Mouse (Mus musculus): ENCODE data around the gene Ak4. TPM values are rescaled to one million over a fixed set of nuclear protein-coding genes. Genes with fewer than 3 reads are reported as not detected.
"Not testable (repeated sequence)": the region's sequence is repeated elsewhere in the genome, so short reads cannot be mapped to it uniquely, and the experiment has no call there.

Ak4 gene
- polyA plus RNA-seq, 2 experiments, result 3.5 to 6.5 TPM

DNA sequence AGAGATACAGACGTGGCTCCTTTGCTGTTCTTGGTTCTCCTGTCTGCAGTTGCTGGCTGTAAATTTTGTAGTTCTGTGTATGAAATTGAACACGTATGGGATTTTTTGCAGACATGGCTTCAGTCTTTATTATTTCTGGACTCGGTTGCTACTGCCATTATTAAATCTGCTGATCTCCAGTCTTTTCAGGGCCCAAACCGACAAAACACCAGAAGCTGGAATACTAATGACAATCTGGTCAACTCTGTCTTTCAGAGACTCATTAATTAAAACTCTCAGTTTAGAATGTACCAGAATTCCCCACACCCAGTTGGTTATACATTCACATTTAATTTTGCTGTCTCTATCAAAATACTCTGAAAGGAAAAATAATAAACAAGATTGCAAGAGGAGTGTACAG lies 42.2 kb upstream of the Ak4 start:
- H3K4me2 ChIP-seq (ENCODE audit: low read depth), result no peak overlapping the region
- no peaks in the 10 kb centered on the region for H3K36me3 ChIP-seq (replicated peaks; ENCODE audit: control insufficient read depth, insufficient read depth, low read depth)
- no peak overlapping the region for H3K27ac ChIP-seq
- ATAC-seq (ENCODE audit: insufficient read depth) (no peak), DNase-seq (ENCODE audit: low read depth in 3 of 3, low spot score in 3 of 3) (no peak)
- H3K9ac ChIP-seq (replicated peaks), result no peak overlapping the region
- WGBS (ENCODE audit: insufficient replicate concordance), result 63% methylated on average over 4 of the region's 4 CpGs
- TF ChIP-seq EP300 (IDR thresholded peaks at IDR 0.05; ENCODE audit: low read depth) (no peak), CTCF (IDR thresholded peaks at IDR 0.05; ENCODE audit: low read depth) (no peak)
- H3K27me3 ChIP-seq (ENCODE audit: control insufficient read depth, insufficient read depth, low read length), result no peaks in the 10 kb centered on the region
- H3K4me1 ChIP-seq (replicated peaks; ENCODE audit: control insufficient read depth in 2 of 2, insufficient read depth in 2 of 2, low read length in 1 of 2), result no peaks in the 10 kb centered on the region
- no peak overlapping the region for H3K4me3 ChIP-seq (ENCODE audit: insufficient read depth in 1 of 2, low read depth in 2 of 2, low read length in 2 of 2)
- H3K9me3 ChIP-seq (ENCODE audit: control insufficient read depth, low read length), result no peaks in the 10 kb centered on the region

DNA sequence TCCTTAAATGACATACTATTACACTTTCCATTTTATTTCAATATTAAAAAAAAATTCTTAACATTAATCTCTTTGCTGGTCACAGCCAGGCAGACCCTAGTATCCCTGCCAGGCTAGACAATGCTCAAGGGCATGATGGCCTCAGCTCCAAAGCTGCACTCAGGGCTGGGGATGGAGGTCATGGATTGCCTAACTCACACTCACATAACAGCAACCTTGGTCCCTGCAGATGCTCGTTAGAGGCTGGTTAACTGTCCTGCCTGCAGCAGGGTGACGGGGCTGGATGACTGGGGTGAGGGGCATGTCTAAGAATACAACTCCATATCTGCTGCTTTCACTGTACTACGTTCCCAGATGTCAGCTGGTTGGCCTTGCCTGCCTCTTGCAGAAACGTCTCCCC lies 40.8 kb upstream of the Ak4 start:
- Histone ChIP-seq H3K4me1 (replicated peaks; ENCODE audit: control insufficient read depth in 2 of 2, insufficient read depth in 2 of 2, low read length in 1 of 2) (no peaks in the 10 kb centered on the region), H3K9ac (replicated peaks) (no peak overlapping the region), H3K9me3 (ENCODE audit: control insufficient read depth, low read length) (no peaks in the 10 kb centered on the region), H3K4me3 (ENCODE audit: insufficient read depth in 1 of 2, low read depth in 2 of 2, low read length in 2 of 2) (no peak overlapping the region), H3K36me3 (replicated peaks; ENCODE audit: control insufficient read depth, insufficient read depth, low read depth) (no peaks in the 10 kb centered on the region), H3K27ac (no peak overlapping the region), H3K4me2 (ENCODE audit: low read depth) (no peak overlapping the region), H3K27me3 (ENCODE audit: control insufficient read depth, insufficient read depth, low read length) (no peaks in the 10 kb centered on the region)
- TF ChIP-seq CTCF (IDR thresholded peaks at IDR 0.05; ENCODE audit: low read depth), result no peak
- no peak for TF ChIP-seq EP300 (IDR thresholded peaks at IDR 0.05; ENCODE audit: low read depth)
- DNase-seq (ENCODE audit: low read depth in 3 of 3, low spot score in 3 of 3), result no peak
- ATAC-seq (ENCODE audit: insufficient read depth), result no peak
- WGBS (ENCODE audit: insufficient replicate concordance), result 32% methylated on average over 4 of the region's 4 CpGs

DNA sequence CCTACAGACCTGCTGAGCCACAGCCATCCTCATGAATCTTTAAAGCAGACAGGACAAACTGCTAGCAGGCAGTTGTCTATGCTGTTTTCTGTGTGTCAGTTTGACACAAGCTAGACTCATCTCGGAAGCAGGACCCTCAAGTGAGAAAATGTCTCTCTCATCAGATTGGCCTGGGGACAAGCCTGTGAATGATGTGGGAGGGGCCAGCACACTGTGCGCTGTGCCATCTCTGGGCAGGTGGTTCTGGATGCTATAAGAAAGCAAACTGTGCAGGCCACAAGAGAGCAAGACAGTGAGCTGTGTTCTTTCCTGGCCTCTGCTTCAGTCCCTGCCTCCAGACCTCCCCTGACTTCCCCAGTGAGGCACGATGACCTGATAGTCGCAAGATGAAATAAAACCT lies 40.3 kb upstream of the Ak4 start:
- WGBS (ENCODE audit: insufficient replicate concordance), result 63% methylated on average over 4 of the region's 4 CpGs
- DNase-seq (ENCODE audit: low read depth in 3 of 3, low spot score in 3 of 3) (no peak), ATAC-seq (ENCODE audit: insufficient read depth) (no peak)
- H3K9me3 ChIP-seq (ENCODE audit: control insufficient read depth, low read length), result no peaks in the 10 kb centered on the region
- H3K4me3 ChIP-seq (ENCODE audit: insufficient read depth in 1 of 2, low read depth in 2 of 2, low read length in 2 of 2), result no peak overlapping the region
- no peak overlapping the region for H3K27ac ChIP-seq
- no peak overlapping the region for H3K4me2 ChIP-seq (ENCODE audit: low read depth)
- H3K27me3 ChIP-seq (ENCODE audit: control insufficient read depth, insufficient read depth, low read length), result no peaks in the 10 kb centered on the region
- TF ChIP-seq CTCF (IDR thresholded peaks at IDR 0.05; ENCODE audit: low read depth) (no peak), EP300 (IDR thresholded peaks at IDR 0.05; ENCODE audit: low read depth) (no peak)
- no peak overlapping the region for H3K9ac ChIP-seq (replicated peaks)
- no peaks in the 10 kb centered on the region for H3K4me1 ChIP-seq (replicated peaks; ENCODE audit: control insufficient read depth in 2 of 2, insufficient read depth in 2 of 2, low read length in 1 of 2)
- H3K36me3 ChIP-seq (replicated peaks; ENCODE audit: control insufficient read depth, insufficient read depth, low read depth), result no peaks in the 10 kb centered on the region

DNA sequence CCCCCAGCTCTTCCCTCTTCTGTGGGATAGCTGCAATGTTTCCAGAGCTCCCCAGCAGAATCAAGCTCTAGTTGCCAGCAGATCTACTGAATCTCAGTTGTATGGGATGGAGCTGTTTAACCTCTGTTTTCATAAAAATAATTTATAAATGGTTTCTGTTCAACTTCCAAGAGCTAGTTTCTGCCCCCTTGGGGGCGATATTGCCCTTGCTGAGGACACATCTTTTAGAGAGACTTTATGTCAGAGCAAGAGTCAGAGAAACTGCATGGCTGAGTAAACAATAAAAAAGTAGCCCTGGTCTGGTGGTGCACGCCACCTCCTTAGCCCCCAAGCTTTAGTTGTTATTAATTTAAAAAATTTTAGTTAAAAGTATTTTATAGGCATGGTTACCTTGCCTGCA lies 34.1 kb upstream of the Ak4 start:
- DNase-seq (ENCODE audit: low read depth in 3 of 3, low spot score in 3 of 3) (no peak), ATAC-seq (ENCODE audit: insufficient read depth) (no peak)
- H3K27me3 ChIP-seq (ENCODE audit: control insufficient read depth, insufficient read depth, low read length), result no peaks in the 10 kb centered on the region
- no peaks in the 10 kb centered on the region for H3K4me1 ChIP-seq (replicated peaks; ENCODE audit: control insufficient read depth in 2 of 2, insufficient read depth in 2 of 2, low read length in 1 of 2)
- no peak overlapping the region for H3K4me2 ChIP-seq (ENCODE audit: low read depth)
- no peak overlapping the region for H3K27ac ChIP-seq
- H3K4me3 ChIP-seq (ENCODE audit: insufficient read depth in 1 of 2, low read depth in 2 of 2, low read length in 2 of 2), result no peak overlapping the region
- TF ChIP-seq EP300 (IDR thresholded peaks at IDR 0.05; ENCODE audit: low read depth) (no peak), CTCF (IDR thresholded peaks at IDR 0.05; ENCODE audit: low read depth) (no peak)
- WGBS (ENCODE audit: insufficient replicate concordance), result 32% methylated on average over 2 of the region's 2 CpGs
- H3K9ac ChIP-seq (replicated peaks), result no peak overlapping the region
- no peaks in the 10 kb centered on the region for H3K9me3 ChIP-seq (ENCODE audit: control insufficient read depth, low read length)
- no peaks in the 10 kb centered on the region for H3K36me3 ChIP-seq (replicated peaks; ENCODE audit: control insufficient read depth, insufficient read depth, low read depth)

DNA sequence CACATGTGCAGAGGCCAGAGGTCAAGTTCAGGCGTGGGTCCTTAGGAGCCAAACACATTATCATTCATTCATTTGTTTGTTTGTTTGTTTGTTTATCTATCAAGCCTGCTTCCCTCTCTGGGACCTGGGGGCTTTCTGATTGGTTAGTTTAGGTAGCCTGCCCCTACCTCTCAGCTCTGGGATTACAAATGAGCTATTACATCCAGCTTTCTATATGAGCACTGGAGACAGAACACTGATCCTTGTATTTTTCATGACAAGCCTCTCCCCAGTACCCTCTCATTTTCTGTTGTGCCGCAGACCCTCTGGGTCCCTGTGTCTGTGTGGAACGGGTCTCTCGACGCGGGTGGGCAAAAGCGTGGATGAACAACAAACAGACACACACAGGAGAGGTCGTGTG lies 30.8 kb upstream of the Ak4 start:
- Histone ChIP-seq H3K36me3 (replicated peaks; ENCODE audit: control insufficient read depth, insufficient read depth, low read depth) (no peaks in the 10 kb centered on the region), H3K9ac (replicated peaks) (no peak overlapping the region), H3K27me3 (ENCODE audit: control insufficient read depth, insufficient read depth, low read length) (no peaks in the 10 kb centered on the region), H3K9me3 (ENCODE audit: control insufficient read depth, low read length) (no peaks in the 10 kb centered on the region), H3K4me3 (ENCODE audit: insufficient read depth in 1 of 2, low read depth in 2 of 2, low read length in 2 of 2) (no peak overlapping the region), H3K27ac (no peak overlapping the region), H3K4me2 (ENCODE audit: low read depth) (no peak overlapping the region), H3K4me1 (replicated peaks; ENCODE audit: control insufficient read depth in 2 of 2, insufficient read depth in 2 of 2, low read length in 1 of 2) (no peaks in the 10 kb centered on the region)
- no peak for ATAC-seq (ENCODE audit: insufficient read depth)
- 71% methylated on average over 8 of the region's 8 CpGs for WGBS (ENCODE audit: insufficient replicate concordance)
- no peak for TF ChIP-seq EP300 (IDR thresholded peaks at IDR 0.05; ENCODE audit: low read depth)
- no peak for TF ChIP-seq CTCF (IDR thresholded peaks at IDR 0.05; ENCODE audit: low read depth)
- no peak for DNase-seq (ENCODE audit: low read depth in 3 of 3, low spot score in 3 of 3)

DNA sequence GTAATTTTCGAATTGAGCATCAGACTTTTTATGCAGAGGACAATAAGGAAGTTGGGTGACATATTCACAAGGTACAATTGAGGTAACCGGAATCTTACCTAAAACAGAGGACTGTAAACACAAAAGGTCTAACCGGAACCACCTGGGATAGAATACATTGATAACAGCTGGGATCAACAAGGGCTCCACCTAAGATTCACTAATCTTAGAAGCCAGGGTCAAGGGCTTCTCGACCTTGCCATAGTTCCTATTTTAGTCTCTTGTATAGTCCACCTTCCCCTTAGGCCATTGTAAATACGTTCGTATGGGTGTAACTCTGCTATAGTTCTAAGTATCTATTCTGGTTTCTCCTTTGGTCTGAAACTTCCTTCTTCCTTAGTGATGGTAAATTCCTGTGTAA lies 30.4 kb upstream of the Ak4 start:
- DNase-seq (ENCODE audit: low read depth in 3 of 3, low spot score in 3 of 3); H3K9ac ChIP-seq (replicated peaks); H3K4me2 ChIP-seq (ENCODE audit: low read depth); H3K27ac ChIP-seq; H3K9me3 ChIP-seq (ENCODE audit: control insufficient read depth, low read length); H3K27me3 ChIP-seq (ENCODE audit: control insufficient read depth, insufficient read depth, low read length); ATAC-seq (ENCODE audit: insufficient read depth); H3K4me3 ChIP-seq (ENCODE audit: insufficient read depth in 1 of 2, low read depth in 2 of 2, low read length in 2 of 2); H3K4me1 ChIP-seq (replicated peaks; ENCODE audit: control insufficient read depth in 2 of 2, insufficient read depth in 2 of 2, low read length in 1 of 2); H3K36me3 ChIP-seq (replicated peaks; ENCODE audit: control insufficient read depth, insufficient read depth, low read depth): not testable (repeated sequence)
- WGBS (ENCODE audit: insufficient replicate concordance), result 49% methylated on average over 6 of the region's 6 CpGs

All from liver, embryonic 14.5 days (tissue).